Mouse (Mus musculus): ENCODE results near the gene Dclre1a. TPM values are rescaled to one million over a fixed set of nuclear protein-coding genes. Genes with fewer than 3 reads are reported as not detected.

Dclre1a gene
- polyA plus RNA-seq (2012) = 2.3 and 5.0 TPM in 2 replicates

- TF ChIP-seq GATA1 (IDR thresholded peaks at IDR 0.05; ENCODE audit: low read length) = no peak
Observed at GRCm38 (mm10) chr19:56547456-56548229, at the start of gene Dclre1a. Gene Dclre1a (minus strand): TSS chr19:56548222.

- TF ChIP-seq GATA1 (IDR thresholded peaks at IDR 0.05; ENCODE audit: low read length) = no peak
Observed at GRCm38 (mm10) chr19:56592472-56592871, 44.5 kb upstream of the Dclre1a start.

GRCm38 (mm10) chr19:56590250-56590649 lies 42.2 kb upstream of the Dclre1a start:
- TF ChIP-seq GATA1 (IDR thresholded peaks at IDR 0.05; ENCODE audit: low read length) = no peak

- TF ChIP-seq GATA1 (IDR thresholded peaks at IDR 0.05; ENCODE audit: low read length) = no peak
Observed at GRCm38 (mm10) chr19:56589455-56589854, 41.4 kb upstream of the Dclre1a start.

- TF ChIP-seq GATA1 (IDR thresholded peaks at IDR 0.05; ENCODE audit: low read length) = no peak
Observed at GRCm38 (mm10) chr19:56589008-56589407, 41.0 kb upstream of the Dclre1a start.

GRCm38 (mm10) chr19:56588205-56588626 lies 40.2 kb upstream of the Dclre1a start:
- no peak for TF ChIP-seq GATA1 (IDR thresholded peaks at IDR 0.05; ENCODE audit: low read length)

- no peak for TF ChIP-seq GATA1 (IDR thresholded peaks at IDR 0.05; ENCODE audit: low read length)
Observed at GRCm38 (mm10) chr19:56586320-56586719, 38.3 kb upstream of the Dclre1a start.

- TF ChIP-seq GATA1 (IDR thresholded peaks at IDR 0.05; ENCODE audit: low read length) = no peak
Observed at GRCm38 (mm10) chr19:56584288-56584687, 36.3 kb upstream of the Dclre1a start.

GRCm38 (mm10) chr19:56583785-56584184 lies 35.8 kb upstream of the Dclre1a start:
- no peak for TF ChIP-seq GATA1 (IDR thresholded peaks at IDR 0.05; ENCODE audit: low read length)

GRCm38 (mm10) chr19:56581981-56582380 lies 34.0 kb upstream of the Dclre1a start:
- TF ChIP-seq GATA1 (IDR thresholded peaks at IDR 0.05; ENCODE audit: low read length) = no peak

- no peak for TF ChIP-seq GATA1 (IDR thresholded peaks at IDR 0.05; ENCODE audit: low read length)
Observed at GRCm38 (mm10) chr19:56577801-56578200, 29.8 kb upstream of the Dclre1a start.

- no peak for TF ChIP-seq GATA1 (IDR thresholded peaks at IDR 0.05; ENCODE audit: low read length)
Observed at GRCm38 (mm10) chr19:56573184-56573583, 25.2 kb upstream of the Dclre1a start.

GRCm38 (mm10) chr19:56571913-56572312 lies 23.9 kb upstream of the Dclre1a start:
- TF ChIP-seq GATA1 (IDR thresholded peaks at IDR 0.05; ENCODE audit: low read length) = no peak

- TF ChIP-seq GATA1 (IDR thresholded peaks at IDR 0.05; ENCODE audit: low read length) = peak; percentile 77
Observed at GRCm38 (mm10) chr19:56571234-56571633, 23.2 kb upstream of the Dclre1a start.

GRCm38 (mm10) chr19:56570781-56571180 lies 22.8 kb upstream of the Dclre1a start:
- TF ChIP-seq GATA1 (IDR thresholded peaks at IDR 0.05; ENCODE audit: low read length) = no peak

- no peak for TF ChIP-seq GATA1 (IDR thresholded peaks at IDR 0.05; ENCODE audit: low read length)
Observed at GRCm38 (mm10) chr19:56566940-56567339, 18.9 kb upstream of the Dclre1a start.

GRCm38 (mm10) chr19:56566041-56566440 lies 18.0 kb upstream of the Dclre1a start:
- TF ChIP-seq GATA1 (IDR thresholded peaks at IDR 0.05; ENCODE audit: low read length) = no peak
